Mouse (Mus musculus) embryonic facial prominence, embryonic 13.5 days (tissue): ENCODE data around the gene Fkbp3. TPM values are rescaled to one million over a fixed set of nuclear protein-coding genes. Genes with fewer than 3 reads are reported as not detected.
"Not testable (repeated sequence)": the region's sequence is repeated elsewhere in the genome, so short reads cannot be mapped to it uniquely, and the experiment has no call there.

Experiments
- ATAC-seq: fragments of 200-750 bp; cut with Nextera tagmentation; 2 replicates; pipeline ENCODE4 v1.8.0; 2017; ENCODE audit warnings: low read depth; ENCODE audit not compliant: insufficient number of reproducible peaks, insufficient read depth, low FRiP score, low TSS enrichment
- H3K27ac ChIP-seq: fragments of 300-500 bp; sonication (generic); 2 replicates; pipeline ENCODE4 v1.5.1; 2015; ENCODE audit warnings: moderate library complexity, mild to moderate bottlenecking, inconsistent platforms
- H3K27me3 ChIP-seq: fragments of 300-500 bp; sonication (generic); 2 replicates; pipeline ENCODE4 v1.6.1; 2015; ENCODE audit warnings: mild to moderate bottlenecking, inconsistent platforms
- H3K36me3 ChIP-seq: fragments of 300-500 bp; sonication (generic); 2 replicates; pipeline ENCODE4 v1.6.1; 2015; ENCODE audit warnings: mild to moderate bottlenecking, inconsistent platforms
- H3K4me1 ChIP-seq: fragments of 300-500 bp; sonication (generic); 2 replicates; pipeline ENCODE4 v1.6.1; 2015; ENCODE audit warnings: inconsistent platforms
- H3K4me2 ChIP-seq: fragments of 300-500 bp; sonication (generic); 2 replicates; pipeline ENCODE4 v1.6.1; 2015; ENCODE audit warnings: moderate library complexity, mild to moderate bottlenecking, inconsistent platforms
- H3K4me3 ChIP-seq: fragments of 300-500 bp; sonication (generic); 2 replicates; pipeline ENCODE4 v1.5.1; 2015; ENCODE audit warnings: mild to moderate bottlenecking, inconsistent platforms
- H3K9ac ChIP-seq: fragments of 300-500 bp; sonication (generic); 2 replicates; pipeline ENCODE4 v1.6.1; 2015; ENCODE audit warnings: mild to moderate bottlenecking, inconsistent platforms
- H3K9me3 ChIP-seq: fragments of 300-500 bp; sonication (generic); 2 replicates; pipeline ENCODE4 v1.6.1; 2016; ENCODE audit warnings: inconsistent platforms
- WGBS: fragments of 180-500 bp; shearing (Covaris S2); methylation state at CpG from one replicate; pipeline ENCODE4 v1.1.7; 2015; ENCODE audit warnings: mixed read lengths; 5-methylcytosine and 5-hydroxymethylcytosine counted together
- polyA plus RNA-seq: library from polyadenylated mRNA; unstranded; fragments of >200 nt; fragmentation: Nextera tagmentation; extraction: Ambion mirVana; gene quantifications from 2 replicates; pipeline ENCODE4 v1.2.1, GENCODE M21; 2015

The Fkbp3 gene
- 495 and 555 TPM in 2 replicates for polyA plus RNA-seq

DNA sequence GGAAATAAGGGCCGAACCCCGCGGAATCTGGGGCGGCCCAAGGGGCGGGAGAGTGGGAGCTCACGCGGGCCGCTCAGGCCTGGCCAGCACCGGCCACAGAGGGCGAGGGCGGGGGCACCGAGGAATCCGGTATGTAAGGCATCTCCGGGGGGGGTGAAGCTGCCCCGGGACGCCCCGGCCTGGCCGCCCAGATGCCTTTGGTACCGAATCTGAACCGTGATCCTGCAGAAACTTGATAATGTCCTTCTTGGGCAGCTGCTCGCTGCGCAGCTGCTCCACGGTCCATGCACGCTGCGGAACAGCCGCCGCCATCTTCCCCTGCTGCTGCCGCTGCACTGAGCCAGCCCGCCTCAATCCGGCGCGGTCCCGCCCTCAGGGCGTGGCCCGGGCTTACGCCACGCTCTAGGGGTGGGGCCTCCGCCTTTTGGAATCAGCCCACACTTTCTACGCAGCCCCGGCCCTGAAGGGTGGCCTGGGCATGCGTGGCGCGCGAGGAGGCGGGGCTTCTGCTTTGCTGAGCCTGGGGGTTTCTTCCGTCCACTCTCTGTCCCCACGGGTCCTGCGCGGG is at the start of gene Fkbp3:
Fkbp3 (minus strand) TSS at position 397 of the 568 bp plus-strand sequence.
- Histone ChIP-seq H3K9ac (peak within 1 kb of the TSS; percentile 96), H3K4me1 (peaks cover 28% of the 10 kb centered on the region), H3K9me3 (no peaks in the 10 kb centered on the region), H3K27ac (peak within 1 kb of the TSS; percentile 93), H3K4me2 (peak within 1 kb of the TSS; percentile 87), H3K4me3 (peak within 1 kb of the TSS; percentile 83), H3K36me3 (peaks cover 5% of the 10 kb centered on the region), H3K27me3 (no peaks in the 10 kb centered on the region)
- under 1% methylated on average over 49 of the region's 49 CpGs for WGBS
- ATAC-seq, result peak; percentile 100

DNA sequence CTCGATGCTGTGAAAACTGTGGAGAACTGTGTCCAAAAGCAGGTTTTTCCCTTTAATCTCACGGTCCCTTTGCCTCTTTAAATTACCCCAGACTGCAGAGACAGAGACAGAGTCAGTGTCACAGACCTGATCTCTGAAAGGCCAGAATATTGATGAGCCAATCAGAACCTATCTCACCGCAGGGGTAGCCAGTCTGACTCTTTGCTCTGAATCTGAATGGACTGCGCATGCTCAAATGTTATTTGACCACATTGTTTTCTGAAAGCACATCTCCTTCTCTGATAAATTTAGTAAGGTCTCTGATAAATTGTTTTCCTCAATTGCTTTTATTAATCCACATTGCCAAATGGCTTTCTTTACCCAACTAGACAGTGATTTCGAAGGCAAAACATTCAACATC is 45.6 kb upstream of the Fkbp3 start:
- no peak for ATAC-seq
- Histone ChIP-seq H3K9ac (no peak overlapping the region), H3K27ac (no peak overlapping the region), H3K4me1 (no peaks in the 10 kb centered on the region), H3K9me3 (no peaks in the 10 kb centered on the region), H3K4me3 (no peak overlapping the region), H3K36me3 (peaks cover 65% of the 10 kb centered on the region), H3K27me3 (no peaks in the 10 kb centered on the region), H3K4me2 (no peak overlapping the region)
- 89% methylated on average over 5 of the region's 5 CpGs for WGBS

GRCm38 (mm10) chr12:65118968-65119367 is 45.2 kb upstream of the Fkbp3 start:
- Histone ChIP-seq H3K36me3 (peaks cover 64% of the 10 kb centered on the region), H3K27me3 (no peaks in the 10 kb centered on the region), H3K9me3 (no peaks in the 10 kb centered on the region), H3K4me1 (no peaks in the 10 kb centered on the region), H3K27ac (no peak overlapping the region), H3K9ac (no peak overlapping the region), H3K4me3 (no peak overlapping the region), H3K4me2 (no peak overlapping the region)
- WGBS, result 82% methylated on average over 7 of the region's 7 CpGs
- no peak for ATAC-seq

DNA sequence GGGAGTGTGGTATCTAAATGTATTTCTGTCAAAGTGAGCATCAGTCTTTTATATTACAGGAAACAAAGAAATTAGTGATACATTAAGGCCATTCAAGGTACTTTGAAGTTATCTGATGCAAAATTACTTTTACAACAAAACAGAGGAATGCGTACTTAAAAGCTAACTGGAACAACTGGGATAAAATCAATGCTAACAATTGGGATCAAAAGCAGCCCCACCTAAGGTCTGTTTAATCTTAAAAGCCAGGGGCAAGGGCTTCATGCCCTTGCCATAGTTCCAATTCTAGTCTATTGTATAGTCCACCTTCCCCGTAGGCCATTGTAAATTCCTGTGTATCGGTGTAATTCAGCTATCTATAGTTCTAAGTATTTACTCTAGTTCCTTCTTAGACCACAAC is 41.2 kb upstream of the Fkbp3 start:
- not testable (repeated sequence) for H3K27ac ChIP-seq, H3K27me3 ChIP-seq, ATAC-seq, H3K9ac ChIP-seq, H3K4me2 ChIP-seq, H3K4me1 ChIP-seq, H3K9me3 ChIP-seq, H3K4me3 ChIP-seq
- H3K36me3 ChIP-seq, result peaks cover 45% of the 10 kb centered on the region
- WGBS, result 91% methylated on average over 3 of the region's 3 CpGs

GRCm38 (mm10) chr12:65113925-65114324 is 40.1 kb upstream of the Fkbp3 start:
- H3K9ac ChIP-seq, result no peak overlapping the region
- H3K27ac ChIP-seq, result no peak overlapping the region
- no peak for ATAC-seq
- H3K36me3 ChIP-seq, result peaks cover 40% of the 10 kb centered on the region
- H3K4me1 ChIP-seq, result no peaks in the 10 kb centered on the region
- H3K27me3 ChIP-seq, result no peaks in the 10 kb centered on the region
- H3K9me3 ChIP-seq, result no peaks in the 10 kb centered on the region
- no peak overlapping the region for H3K4me2 ChIP-seq
- 80% methylated on average over 4 of the region's 4 CpGs for WGBS
- no peak overlapping the region for H3K4me3 ChIP-seq

DNA sequence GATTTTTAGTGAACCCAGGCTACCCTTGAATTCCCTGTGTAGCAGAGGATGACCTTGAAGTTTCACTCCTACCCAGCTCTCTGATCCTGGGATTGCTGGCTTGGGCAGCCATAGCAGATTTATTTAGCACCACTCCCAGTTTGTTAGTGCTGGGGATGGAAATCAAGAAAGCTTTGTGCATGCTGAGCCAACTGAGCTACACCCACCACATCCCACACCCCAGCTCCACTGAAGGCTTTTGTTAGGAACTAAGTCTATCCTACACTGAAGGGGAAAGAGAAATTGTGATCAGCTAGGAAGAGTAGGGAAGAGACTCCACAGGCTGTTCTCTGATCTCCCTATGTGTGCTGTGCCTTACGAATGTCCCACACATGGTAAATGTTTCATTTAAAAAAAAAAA is 39.0 kb upstream of the Fkbp3 start:
- Histone ChIP-seq H3K9me3 (no peaks in the 10 kb centered on the region), H3K27ac (no peak overlapping the region), H3K9ac (no peak overlapping the region), H3K4me2 (no peak overlapping the region), H3K36me3 (peaks cover 37% of the 10 kb centered on the region), H3K27me3 (no peaks in the 10 kb centered on the region), H3K4me1 (no peaks in the 10 kb centered on the region), H3K4me3 (no peak overlapping the region)
- WGBS, result 90% methylated on average over 1 of the region's 1 CpGs
- ATAC-seq, result no peak

- ATAC-seq, result no peak
- peaks cover 36% of the 10 kb centered on the region for H3K36me3 ChIP-seq
- 87% methylated on average over 3 of the region's 3 CpGs for WGBS
These were observed 37.7 kb upstream of the Fkbp3 start for GRCm38 (mm10) chr12:65111503-65111902.

GRCm38 (mm10) chr12:65108746-65109145 is 34.9 kb upstream of the Fkbp3 start:
- H3K36me3 ChIP-seq, result peaks cover 39% of the 10 kb centered on the region
- no peak overlapping the region for H3K9ac ChIP-seq
- no peak overlapping the region for H3K4me3 ChIP-seq
- no peak overlapping the region for H3K27ac ChIP-seq
- no peak for ATAC-seq
- no peaks in the 10 kb centered on the region for H3K9me3 ChIP-seq
- H3K4me1 ChIP-seq, result no peaks in the 10 kb centered on the region
- WGBS, result 87% methylated on average over 1 of the region's 1 CpGs
- no peak overlapping the region for H3K4me2 ChIP-seq
- H3K27me3 ChIP-seq, result no peaks in the 10 kb centered on the region

More at GRCm38 (mm10) chr12:65111503-65111902, 37.7 kb upstream of the Fkbp3 start:
- H3K4me2 ChIP-seq, result no peak overlapping the region
- H3K9me3 ChIP-seq, result no peaks in the 10 kb centered on the region
- H3K4me1 ChIP-seq, result no peaks in the 10 kb centered on the region
- no peak overlapping the region for H3K4me3 ChIP-seq
- no peak overlapping the region for H3K9ac ChIP-seq
- no peaks in the 10 kb centered on the region for H3K27me3 ChIP-seq
- no peak overlapping the region for H3K27ac ChIP-seq

DNA sequence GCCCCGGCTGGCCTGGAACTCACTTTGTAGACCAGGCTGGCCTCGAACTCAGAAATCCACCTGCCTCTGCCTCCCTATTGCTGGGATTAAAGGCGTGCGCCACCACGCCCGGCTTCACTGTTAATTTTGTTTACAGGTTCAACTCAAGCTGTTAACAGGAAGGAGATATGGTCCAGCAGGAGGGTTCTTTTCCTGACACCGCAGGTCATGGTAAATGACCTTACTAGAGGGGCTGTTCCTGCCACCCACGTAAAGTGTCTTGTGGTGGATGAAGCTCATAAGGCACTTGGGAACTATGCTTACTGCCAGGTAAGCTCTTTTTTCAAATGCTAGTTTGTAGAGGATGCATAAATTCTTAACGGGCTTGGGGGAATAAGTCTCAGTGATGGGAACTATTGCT is 3.1 kb upstream of the Fkbp3 start:
- ATAC-seq, result no peak
- H3K27ac ChIP-seq, result no peak overlapping the region
- no peaks in the 10 kb centered on the region for H3K27me3 ChIP-seq
- no peaks in the 10 kb centered on the region for H3K9me3 ChIP-seq
- H3K36me3 ChIP-seq, result peaks cover 8% of the 10 kb centered on the region
- H3K9ac ChIP-seq, result peak overlapping the region; percentile 88
- H3K4me3 ChIP-seq, result peak overlapping the region; percentile 83
- 81% methylated on average over 9 of the region's 9 CpGs for WGBS
- H3K4me2 ChIP-seq, result peak overlapping the region; percentile 87
- peaks cover 28% of the 10 kb centered on the region for H3K4me1 ChIP-seq

DNA sequence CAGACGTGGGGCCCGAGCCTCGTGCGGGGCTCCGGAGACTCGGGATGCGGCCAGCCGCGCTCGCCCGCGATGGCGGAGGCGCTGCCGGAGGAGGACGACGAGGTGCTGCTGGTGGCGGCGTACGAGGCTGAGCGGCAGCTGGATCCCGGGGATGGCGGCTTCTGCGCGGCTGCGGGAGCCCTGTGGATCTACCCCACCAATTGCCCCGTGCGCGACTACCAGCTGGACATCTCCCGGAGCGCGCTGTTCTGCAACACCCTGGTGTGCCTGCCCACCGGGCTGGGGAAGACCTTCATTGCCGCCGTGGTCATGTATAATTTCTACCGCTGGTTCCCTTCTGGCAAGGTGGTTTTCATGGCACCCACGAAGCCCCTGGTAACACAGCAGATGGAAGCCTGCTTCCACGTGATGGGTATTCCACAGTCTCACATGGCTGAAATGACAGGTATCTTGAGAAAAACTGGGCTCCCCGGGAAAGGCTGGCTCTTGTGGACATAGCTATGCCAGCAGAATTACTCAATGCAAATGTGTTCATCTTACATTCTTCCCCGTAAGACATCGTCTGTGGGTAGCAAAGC is 2.0 kb upstream of the Fkbp3 start:
- ATAC-seq, result no peak
- Histone ChIP-seq H3K9ac (peak overlapping the region; percentile 88), H3K9me3 (no peaks in the 10 kb centered on the region), H3K27ac (peak overlapping the region; percentile 93), H3K36me3 (peaks cover 8% of the 10 kb centered on the region), H3K4me2 (peak overlapping the region; percentile 87), H3K4me3 (peak overlapping the region; percentile 83), H3K4me1 (peaks cover 28% of the 10 kb centered on the region), H3K27me3 (no peaks in the 10 kb centered on the region)
- 1% methylated on average over 41 of the region's 41 CpGs for WGBS

DNA sequence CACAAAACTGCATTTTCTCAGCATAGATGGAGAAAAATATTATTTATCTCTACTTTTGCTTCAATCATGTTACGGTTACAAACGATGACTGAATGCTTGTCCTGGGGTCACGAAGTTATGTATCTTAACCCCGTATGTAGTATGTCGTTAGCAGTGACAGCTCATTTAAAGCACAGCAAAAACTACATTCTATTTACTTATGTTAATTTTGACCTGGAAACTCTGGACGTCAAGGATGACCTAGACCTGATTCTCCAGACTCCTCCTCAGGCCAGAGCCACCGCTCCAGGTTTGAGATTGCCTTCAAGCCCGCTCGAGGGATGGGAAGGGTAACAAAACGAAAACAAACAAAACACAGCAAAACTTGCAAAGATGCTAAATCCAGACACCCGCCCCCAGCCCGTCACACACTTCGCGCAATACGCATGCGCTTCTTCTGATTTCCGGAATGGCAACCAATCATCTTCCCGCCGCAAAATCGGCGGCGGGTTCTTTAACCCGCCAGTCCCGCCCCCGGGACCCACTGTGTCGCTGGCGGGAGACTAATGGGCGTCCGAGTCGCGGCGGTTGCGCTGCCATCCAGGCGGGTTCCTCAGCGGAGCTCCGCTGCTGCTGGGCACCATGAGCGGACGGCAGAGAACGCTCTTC is 1.4 kb upstream of the Fkbp3 start, which contains the start of gene Fancm:
Fancm (plus strand) TSS at position 519 of the 648 bp plus-strand sequence.
- WGBS, result 2% methylated on average over 39 of the region's 39 CpGs
- ATAC-seq, result peak; percentile 44; the same call in 1 of the 2 replicates
- Histone ChIP-seq H3K27ac (peak within 1 kb of the TSS; percentile 93), H3K36me3 (peaks cover 2% of the 10 kb centered on the region), H3K4me2 (peak within 1 kb of the TSS; percentile 87), H3K9me3 (no peaks in the 10 kb centered on the region), H3K27me3 (no peaks in the 10 kb centered on the region), H3K4me3 (peak within 1 kb of the TSS; percentile 83), H3K4me1 (peaks cover 28% of the 10 kb centered on the region), H3K9ac (peak within 1 kb of the TSS; percentile 96)

- Histone ChIP-seq H3K36me3 (no peaks in the 10 kb centered on the region), H3K9ac (peak overlapping the region; percentile 96; the same call in 1 of the 2 replicates), H3K27ac (peak overlapping the region; percentile 93), H3K9me3 (no peaks in the 10 kb centered on the region), H3K4me1 (peaks cover 28% of the 10 kb centered on the region), H3K4me3 (peak overlapping the region; percentile 83), H3K27me3 (no peaks in the 10 kb centered on the region), H3K4me2 (peak overlapping the region; percentile 87)
- no peak for ATAC-seq
- 37% methylated on average over 7 of the region's 7 CpGs for WGBS
These were observed 844 bp upstream of the Fkbp3 start for GRCm38 (mm10) chr12:65074651-65075050.
